Mouse (Mus musculus) right cerebral cortex, postnatal 4 days (tissue): ENCODE results near the gene Thap4.

ENCODE experiments used
- DNase-seq: peaks from one replicate; pipeline ENCODE4 v3.0.0-alpha.2; 2022

Gene Thap4

DNA sequence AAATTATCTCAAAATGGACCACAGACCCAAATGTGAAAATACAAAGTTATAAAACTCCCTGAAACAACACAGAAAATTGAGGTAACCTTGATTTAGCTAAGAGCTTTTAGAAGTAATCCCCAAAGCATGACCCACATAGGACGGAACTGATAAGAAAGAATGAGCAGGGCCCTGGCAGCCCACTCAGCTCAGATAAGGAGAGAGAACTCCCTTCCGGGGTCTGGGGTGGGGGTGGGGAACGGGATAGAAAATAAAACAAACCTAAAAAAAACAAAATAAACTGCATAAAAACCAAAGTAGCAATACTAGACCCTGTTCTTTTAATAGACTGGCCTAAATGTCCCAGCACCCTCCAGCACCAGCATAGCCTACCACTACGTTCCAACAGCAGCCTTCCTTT is 12.7 kb downstream of the Thap4 start:
- no peak for DNase-seq

- DNase-seq = no peak
These were observed 14.0 kb downstream of the Thap4 start for GRCm38 (mm10) chr1:93740671-93741070.

GRCm38 (mm10) chr1:93737711-93738110 is 17.0 kb downstream of the Thap4 start:
- DNase-seq = no peak

- no peak for DNase-seq
These were observed 18.8 kb downstream of the Thap4 start for GRCm38 (mm10) chr1:93735859-93736258.

DNA sequence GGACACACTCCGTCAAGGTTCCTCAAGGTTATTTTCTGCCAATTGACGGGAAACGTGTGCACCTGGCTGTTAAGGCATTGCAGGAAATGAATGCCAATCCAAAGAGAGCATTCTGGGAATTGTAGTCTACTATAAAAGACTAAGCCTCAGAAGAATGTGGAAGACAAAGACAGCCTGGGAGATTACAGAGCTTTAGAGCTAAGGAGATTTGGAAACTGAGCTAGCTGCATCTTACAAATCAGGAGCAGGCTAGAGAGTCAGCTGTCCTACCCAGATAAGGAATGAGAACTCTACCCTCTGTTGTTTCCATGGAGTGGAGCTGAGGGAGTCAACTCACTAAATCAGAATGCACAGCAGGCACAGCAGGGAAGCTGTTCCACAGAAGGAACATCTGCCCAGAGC is 22.8 kb downstream of the Thap4 start:
- no peak for DNase-seq

GRCm38 (mm10) chr1:93731103-93731502 is 23.6 kb downstream of the Thap4 start:
- DNase-seq = no peak

DNA sequence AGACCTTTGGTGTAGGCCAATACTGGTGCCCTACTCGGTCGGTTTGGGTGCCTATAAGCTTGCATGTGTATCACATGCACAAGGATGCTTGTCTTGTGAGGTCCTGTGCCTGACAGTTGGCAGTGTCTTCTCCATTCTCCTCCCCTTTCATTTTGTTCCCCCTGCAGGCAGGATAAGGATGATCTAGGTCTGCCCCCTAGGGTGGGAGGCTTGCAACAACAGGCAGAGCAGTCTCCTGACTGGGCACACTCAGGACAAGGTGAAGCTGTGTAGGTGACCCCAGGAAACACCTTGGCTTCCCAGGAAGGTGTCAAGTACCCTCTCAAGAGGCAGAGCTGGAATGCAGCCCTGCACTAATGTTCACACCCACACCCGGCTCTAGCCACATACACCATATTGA is 27.7 kb downstream of the Thap4 start:
- DNase-seq = peak; percentile 33

GRCm38 (mm10) chr1:93726116-93726515 is 28.5 kb downstream of the Thap4 start:
- DNase-seq = no peak

DNA sequence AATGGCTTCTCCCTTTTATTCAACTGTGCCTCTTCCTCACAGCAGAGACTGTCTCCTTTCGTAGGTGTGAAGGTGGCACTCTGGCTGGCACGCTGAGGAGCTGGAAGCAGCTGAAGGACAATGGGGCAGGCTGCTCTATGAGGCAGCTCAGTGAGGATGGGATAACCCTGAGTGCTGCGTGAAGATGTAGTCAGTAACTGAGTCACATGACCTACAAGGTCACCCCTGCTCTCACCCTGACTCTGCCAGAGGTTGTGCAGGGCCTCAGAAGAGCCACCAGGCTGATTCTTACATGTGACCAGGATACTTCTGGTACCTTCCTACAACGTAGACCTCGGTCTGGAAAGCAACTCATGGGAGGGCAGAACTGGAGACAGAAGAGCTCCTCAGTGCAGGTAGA is 29.0 kb downstream of the Thap4 start:
- no peak for DNase-seq

DNA sequence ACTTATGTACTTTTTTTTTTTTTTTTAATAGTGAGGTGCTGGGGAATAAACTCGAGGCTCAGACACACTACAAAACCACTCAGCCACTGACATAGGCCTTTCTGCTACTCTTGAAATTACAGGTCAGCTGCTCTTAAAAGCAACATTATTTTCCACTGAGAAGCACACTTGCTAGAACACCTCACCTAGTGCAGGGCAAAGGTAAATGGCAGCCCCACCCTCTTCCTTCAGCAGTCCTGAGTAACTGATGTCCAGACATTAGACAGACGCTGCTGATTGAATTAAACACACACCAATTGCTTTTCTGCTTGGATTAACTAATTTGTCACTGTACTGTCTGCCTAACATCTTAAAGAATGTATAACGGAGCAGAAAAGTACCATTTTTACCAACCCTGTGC is 30.0 kb downstream of the Thap4 start:
- DNase-seq = no peak

DNA sequence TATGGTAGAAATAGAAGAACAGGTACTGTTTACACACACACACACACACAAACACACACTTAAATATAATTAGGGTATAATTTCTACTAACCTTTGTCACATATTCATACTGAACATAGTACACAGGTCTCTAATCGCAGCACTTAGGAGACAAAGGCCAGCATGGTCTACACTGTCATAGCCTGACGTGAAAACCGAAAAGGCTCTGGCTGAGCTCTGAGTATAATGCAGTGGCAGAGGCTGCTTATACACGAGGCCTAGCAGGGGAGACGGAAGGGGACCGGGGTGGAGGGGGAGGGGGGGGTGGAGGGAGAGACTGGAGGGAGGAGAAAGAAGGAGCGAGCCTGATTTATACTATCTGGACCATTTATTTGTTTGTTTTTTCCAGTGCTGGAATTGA is 33.1 kb downstream of the Thap4 start:
- DNase-seq = no peak

DNA sequence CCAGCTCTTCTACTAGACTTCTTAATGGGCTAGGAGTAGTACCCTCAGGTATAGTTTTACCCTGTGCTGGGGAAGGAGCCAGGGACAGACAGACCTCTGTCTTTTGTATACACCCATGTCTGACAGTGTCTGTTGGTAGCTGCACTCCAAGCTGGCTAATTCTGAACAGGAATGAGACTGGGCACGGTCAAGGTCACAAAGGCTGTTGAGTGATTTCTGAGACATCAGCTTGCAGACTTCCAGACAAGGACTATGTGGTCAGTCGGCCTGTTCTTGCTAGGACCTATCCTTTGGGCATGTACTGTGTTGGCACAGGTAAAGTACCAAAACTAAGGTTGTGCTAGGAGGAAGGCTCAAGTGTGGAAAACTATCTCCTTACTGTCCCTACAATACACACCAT is 38.5 kb downstream of the Thap4 start:
- DNase-seq = no peak

- DNase-seq = no peak
These were observed 49.3 kb downstream of the Thap4 start for GRCm38 (mm10) chr1:93705389-93705788.

DNA sequence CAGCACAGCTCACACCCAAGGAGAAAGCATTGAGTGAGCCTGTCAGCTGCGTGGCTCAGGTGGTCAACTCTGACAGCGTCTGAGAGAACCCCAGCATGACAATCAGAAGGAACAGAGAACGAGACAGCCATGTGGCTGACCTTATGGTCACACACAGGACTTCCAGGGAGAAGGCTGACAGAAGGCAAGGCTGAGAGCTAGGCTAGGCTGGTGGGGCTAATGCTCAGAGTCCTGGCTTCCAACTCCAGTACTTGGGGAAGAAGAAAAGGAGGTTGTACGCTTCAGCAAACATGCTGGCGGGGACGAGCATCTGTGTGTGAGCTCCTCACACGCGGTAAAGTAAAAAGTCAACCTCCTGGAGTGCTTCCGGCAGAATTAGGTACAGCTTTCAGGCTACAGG is 50.3 kb downstream of the Thap4 start:
- no peak for DNase-seq

DNA sequence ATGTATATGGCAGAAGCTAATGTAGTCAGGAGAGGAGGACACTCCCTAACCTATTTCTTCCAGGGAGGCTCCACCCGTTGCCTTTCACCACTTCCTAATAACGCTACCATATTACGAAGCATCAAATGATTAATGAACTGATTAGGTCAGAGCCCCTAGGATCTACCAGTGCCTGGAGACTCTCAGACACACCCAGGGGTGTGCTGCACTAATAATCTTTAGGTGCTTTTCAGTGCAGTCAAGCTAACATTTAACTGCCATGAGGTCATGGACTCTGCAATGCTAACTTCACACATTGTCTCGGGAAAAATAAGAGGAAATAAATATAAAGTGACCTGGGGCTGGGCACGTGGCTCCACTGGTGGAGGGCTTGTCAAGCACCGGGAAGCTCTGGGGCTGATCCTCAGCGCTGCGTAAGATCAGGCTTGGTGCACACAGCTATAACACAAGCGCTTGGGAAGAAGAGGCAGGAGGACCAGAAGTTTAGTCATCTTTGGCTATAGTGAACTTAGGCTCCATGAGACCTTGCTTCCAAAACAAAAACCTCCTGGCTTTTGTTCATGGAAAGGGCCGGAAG is 51.1 kb downstream of the Thap4 start:
- no peak for DNase-seq

- no peak for DNase-seq
These were observed 52.6 kb downstream of the Thap4 start for GRCm38 (mm10) chr1:93702106-93702505.

DNA sequence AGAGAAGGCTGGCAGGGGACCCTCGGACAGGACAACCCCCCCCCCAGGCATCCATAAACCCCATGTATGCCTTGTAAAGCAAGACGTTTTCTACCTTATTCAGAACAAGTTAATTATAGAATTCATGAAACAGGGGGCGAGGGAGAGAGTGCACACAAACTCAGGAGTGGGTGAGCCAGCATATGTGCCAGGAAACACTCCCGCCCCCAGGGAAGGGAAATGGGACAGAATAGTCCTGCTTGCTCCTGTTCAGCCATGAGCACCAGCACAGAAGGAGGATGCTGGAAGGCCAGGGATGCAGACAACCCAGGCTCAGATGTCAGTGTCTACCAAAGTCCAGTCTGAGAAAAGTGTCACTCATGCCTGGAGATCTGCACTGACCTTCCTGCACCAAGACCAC is 55.5 kb downstream of the Thap4 start:
- no peak for DNase-seq

GRCm38 (mm10) chr1:93697317-93697716 is 57.3 kb downstream of the Thap4 start:
- DNase-seq = no peak

DNA sequence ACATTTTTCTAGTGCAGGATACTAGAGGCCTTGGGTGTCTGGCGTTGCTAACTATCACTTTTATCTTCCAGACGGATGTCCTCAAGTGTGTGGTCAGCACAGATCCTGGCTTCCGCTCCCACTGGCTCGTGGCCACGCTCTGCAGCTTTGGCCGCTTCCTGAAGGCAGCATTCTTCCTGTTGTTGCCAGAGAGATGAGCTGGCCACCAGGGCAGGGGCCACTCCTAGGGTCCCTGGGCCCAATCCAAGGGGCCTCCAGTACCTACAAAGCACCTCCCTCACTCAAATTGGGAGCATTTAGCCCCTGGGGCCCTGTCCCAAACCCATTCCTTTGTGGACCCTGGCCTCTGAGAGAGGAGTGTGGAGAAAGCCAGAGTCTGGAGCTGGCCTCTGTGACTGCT is 59.7 kb downstream of the Thap4 start:
- no peak for DNase-seq

GRCm38 (mm10) chr1:93693943-93694342 is 60.7 kb downstream of the Thap4 start:
- no peak for DNase-seq

GRCm38 (mm10) chr1:93693502-93693901 is 61.2 kb downstream of the Thap4 start:
- no peak for DNase-seq

DNA sequence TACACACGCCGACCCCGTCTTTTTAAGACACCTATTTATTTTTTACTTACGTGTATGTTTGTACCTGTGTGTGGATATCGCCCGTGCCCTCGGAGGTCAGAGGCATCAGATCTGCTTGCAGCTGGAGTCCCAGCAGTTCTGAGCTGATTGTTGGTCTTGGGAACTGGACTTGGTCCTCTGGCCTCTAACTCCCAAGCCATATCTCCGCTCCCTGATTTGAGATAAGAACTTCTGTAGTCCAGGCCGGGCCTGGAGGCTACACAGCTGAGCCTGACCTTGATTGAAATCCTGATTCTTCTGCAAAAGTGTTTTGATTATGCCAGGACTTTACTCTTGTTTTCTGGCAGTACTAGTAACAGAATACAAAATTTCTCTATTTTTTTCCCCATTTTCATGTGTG is 61.9 kb downstream of the Thap4 start:
- no peak for DNase-seq

DNA sequence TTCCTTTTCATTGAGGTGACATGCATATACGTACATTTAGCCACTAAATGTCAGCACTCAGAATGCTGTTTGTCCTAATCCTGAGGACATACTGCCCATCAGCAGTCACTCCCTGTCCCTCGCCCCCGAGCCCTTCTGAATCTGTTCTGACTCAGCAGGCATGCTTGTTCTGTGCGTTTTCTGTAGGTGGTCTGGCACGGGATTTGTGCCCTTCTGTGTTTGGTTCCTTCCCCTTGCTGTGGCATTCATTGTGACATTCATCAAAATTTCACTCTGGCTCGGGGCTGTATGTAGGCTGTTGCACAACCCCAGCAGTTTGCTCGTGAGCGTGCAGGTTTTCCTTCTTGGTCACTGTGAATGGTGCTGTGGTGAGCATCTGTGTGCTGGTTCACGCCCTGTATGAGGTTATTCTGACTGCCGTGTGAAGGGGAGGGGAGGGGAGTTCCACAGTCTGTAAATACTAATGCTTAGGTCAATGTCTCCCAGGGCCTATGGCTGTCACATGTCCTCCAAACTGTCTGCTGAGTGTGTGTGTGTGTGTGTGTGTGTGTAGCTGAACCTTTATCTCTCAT is 62.8 kb downstream of the Thap4 start:
- DNase-seq = no peak

DNA sequence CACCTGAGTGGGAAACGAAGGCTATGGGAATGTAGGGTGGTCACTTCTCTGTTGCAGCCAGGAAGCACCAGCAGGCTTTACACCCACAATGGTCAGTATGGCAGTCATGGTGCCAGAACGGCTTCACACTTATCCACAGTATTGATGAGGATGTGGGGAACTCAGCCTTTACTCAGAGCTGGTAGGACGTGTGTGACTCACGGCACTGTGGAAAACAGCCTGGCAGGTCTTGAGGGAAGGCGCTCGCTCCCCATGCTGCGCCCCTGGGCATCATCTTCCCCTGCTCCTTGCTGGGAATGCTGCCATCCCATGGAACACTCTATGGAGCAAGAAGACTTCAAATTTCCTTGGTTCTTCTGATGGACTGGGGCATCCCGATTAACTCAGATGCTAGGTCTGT is 63.6 kb downstream of the Thap4 start:
- DNase-seq = no peak

GRCm38 (mm10) chr1:93689901-93690496 is 64.7 kb downstream of the Thap4 start:
- DNase-seq = no peak
